ENCODE assay signal across 20 mouse cellular contexts in the genomic region with DNA sequence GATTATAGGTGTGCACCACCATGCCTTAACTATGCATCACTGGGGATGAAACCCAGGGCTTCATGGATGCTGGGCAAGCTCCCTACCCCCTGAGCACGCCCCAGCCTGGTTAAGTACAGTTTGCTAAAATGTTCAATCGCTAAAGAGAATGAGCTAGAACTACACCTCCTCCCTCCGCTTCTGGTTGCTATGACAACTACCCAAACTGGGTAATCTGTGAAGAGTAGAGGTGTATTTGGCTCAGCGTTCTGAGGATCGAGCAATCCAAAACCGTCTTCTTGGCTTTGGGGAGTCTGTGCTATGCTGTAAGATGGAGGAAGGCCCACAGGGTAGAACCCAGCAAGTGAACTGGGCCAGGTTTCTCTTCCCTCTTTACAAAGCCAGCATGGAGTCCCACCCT.
A peak's percentile ranks its signal among the peaks of the same experiment; 100 is the strongest.
DNase-seq lines count a peak whose midpoint lies in the region; ATAC-seq and TF ChIP-seq lines count a peak whose summit lies in the region.
"Had no signal": no experiment of that assay in that cellular context is flagged by ENCODE, and none has a peak within 500 bp of the region (broad histone marks: within the 10 kb centered on the region; RNA-seq: fewer than 3 reads in every experiment).

No protein-coding gene starts in this region.

- H3K4me1 ChIP-seq in forebrain, postnatal 0 days (ENCODE audit: insufficient read depth), result no peaks in the 10 kb centered on the region
- peaks cover 30% of the 10 kb centered on the region for H3K4me1 ChIP-seq in forebrain, embryonic 10.5 days
- 0 out of 2 replicates have a peak, but pooled peaks cover 2% of the 10 kb centered on the region for H3K4me1 ChIP-seq in liver, embryonic 12.5 days
- peaks cover 5% of the 10 kb centered on the region for H3K4me1 ChIP-seq in thymus, adult 2 months (replicated peaks; ENCODE audit: control insufficient read depth, insufficient read depth, low read length)

- WGBS in forebrain, postnatal 0 days, result 51% methylated on average over 6 of the region's 6 CpGs
- WGBS in forebrain, embryonic 10.5 days, result 87% methylated on average over 6 of the region's 6 CpGs
- 70% methylated on average over 6 of the region's 6 CpGs for WGBS in liver, embryonic 12.5 days (ENCODE audit: insufficient replicate concordance)
- 95% methylated on average over 6 of the region's 6 CpGs for WGBS in thymus, adult 2 months

- peak; percentile 76 for ATAC-seq in forebrain, postnatal 0 days
- ATAC-seq in liver, embryonic 12.5 days, result no peak

- H3K4me2 ChIP-seq in forebrain, postnatal 0 days (ENCODE audit: low read depth), result no peak overlapping the region
- no peak overlapping the region for H3K4me2 ChIP-seq in liver, embryonic 12.5 days
- H3K4me2 ChIP-seq: embryonic facial prominence, embryonic 12.5 days; heart, embryonic 12.5 days; limb, embryonic 15.5 days; midbrain, embryonic 12.5 days had no signal

- DNase-seq in forebrain, postnatal 0 days, result peak; percentile 54
- no peak for DNase-seq in forebrain, embryonic 10.5 days (ENCODE audit: extremely low spot score, low spot score)
- peak; percentile 15 for DNase-seq in ES-CJ7 (ENCODE audit: low read depth, low spot score)
- peak; percentile 37 to 38 for DNase-seq in frontal cortex, postnatal 14 days (ENCODE audit: low spot score in 2 of 2)
- DNase-seq in left cerebral cortex, postnatal 25 days (ENCODE audit: low spot score in 2 of 2), result peak; percentile 60 to 93
- DNase-seq in thymus, postnatal 10 days (ENCODE audit: low spot score in 2 of 2), result no peak
- DNase-seq in thymus, adult 2 months, result no peak
- DNase-seq: cerebellum, postnatal 14 days; gastrocnemius, postnatal 10 days; heart, postnatal 4 days; kidney, adult 8-10 months; kidney, postnatal 4 days; lung, adult 18-20 months; lung, postnatal 36 days had no signal

- TF ChIP-seq CTCF in forebrain, postnatal 0 days (IDR thresholded peaks at IDR 0.05; ENCODE audit: low read depth), result no peak
- no peak for TF ChIP-seq CTCF in thymus, adult 2 months (IDR thresholded peaks at IDR 0.05; ENCODE audit: borderline replicate concordance, control insufficient read depth, extremely low read depth, insufficient read depth, low read length, poor library complexity)

- no peak overlapping the region for H3K27ac ChIP-seq in forebrain, postnatal 0 days (ENCODE audit: low read depth, low read length)
- no peak overlapping the region for H3K27ac ChIP-seq in forebrain, embryonic 10.5 days
- no peak overlapping the region for H3K27ac ChIP-seq in liver, embryonic 12.5 days
- H3K27ac ChIP-seq in thymus, adult 2 months (ENCODE audit: control insufficient read depth, insufficient read depth, low read length), result no peak overlapping the region
- H3K27ac ChIP-seq: embryonic facial prominence, embryonic 12.5 days; limb, embryonic 15.5 days; midbrain, embryonic 12.5 days had no signal

- no peak overlapping the region for H3K9ac ChIP-seq in forebrain, postnatal 0 days
- no peak overlapping the region for H3K9ac ChIP-seq in liver, embryonic 12.5 days
- H3K9ac ChIP-seq: embryonic facial prominence, embryonic 12.5 days; heart, embryonic 12.5 days; limb, embryonic 15.5 days; midbrain, embryonic 12.5 days had no signal

- no peaks in the 10 kb centered on the region for H3K27me3 ChIP-seq in forebrain, postnatal 0 days (ENCODE audit: insufficient read depth, low read length)
- no peaks in the 10 kb centered on the region for H3K27me3 ChIP-seq in forebrain, embryonic 10.5 days (ENCODE audit: poor library complexity, severe bottlenecking)
- H3K27me3 ChIP-seq in liver, embryonic 12.5 days (replicated peaks), result no peaks in the 10 kb centered on the region
- H3K27me3 ChIP-seq in thymus, adult 2 months (ENCODE audit: control insufficient read depth, insufficient read depth, low read length), result no peaks in the 10 kb centered on the region
- H3K27me3 ChIP-seq: CH12.LX; embryonic facial prominence, embryonic 12.5 days; heart, embryonic 12.5 days; limb, embryonic 15.5 days had no signal

- H3K9me3 ChIP-seq in forebrain, postnatal 0 days (ENCODE audit: low read length), result no peaks in the 10 kb centered on the region
- no peaks in the 10 kb centered on the region for H3K9me3 ChIP-seq in forebrain, embryonic 10.5 days
- no peaks in the 10 kb centered on the region for H3K9me3 ChIP-seq in liver, embryonic 12.5 days (replicated peaks)
- H3K9me3 ChIP-seq: embryonic facial prominence, embryonic 12.5 days; heart, embryonic 12.5 days; limb, embryonic 15.5 days; midbrain, embryonic 12.5 days had no signal

- H3K4me3 ChIP-seq in forebrain, postnatal 0 days (ENCODE audit: low read depth, low read length), result no peak overlapping the region
- H3K4me3 ChIP-seq in forebrain, embryonic 10.5 days, result no peak overlapping the region
- no peak overlapping the region for H3K4me3 ChIP-seq in liver, embryonic 12.5 days
- no peak overlapping the region for H3K4me3 ChIP-seq in thymus, adult 2 months (ENCODE audit: control insufficient read depth, insufficient read depth, low read length)
- H3K4me3 ChIP-seq: embryonic facial prominence, embryonic 12.5 days; heart, embryonic 12.5 days; limb, embryonic 15.5 days; midbrain, embryonic 12.5 days had no signal

- intact Hi-C loops in left cerebral cortex, postnatal 25 days (cut with DNase I), result loop anchor here (1.0 to 5.0 kb wide), 2 partner anchors 11 to 52 kb away; no protein-coding TSS in a partner anchor

- H3K36me3 ChIP-seq in forebrain, postnatal 0 days (ENCODE audit: insufficient read depth), result no peaks in the 10 kb centered on the region
- no peaks in the 10 kb centered on the region for H3K36me3 ChIP-seq in forebrain, embryonic 10.5 days (replicated peaks)
- H3K36me3 ChIP-seq in liver, embryonic 12.5 days, result no peaks in the 10 kb centered on the region
- no peaks in the 10 kb centered on the region for H3K36me3 ChIP-seq in thymus, adult 2 months (ENCODE audit: control insufficient read depth, insufficient read depth, low read length)
- H3K36me3 ChIP-seq: embryonic facial prominence, embryonic 12.5 days; heart, embryonic 12.5 days; limb, embryonic 15.5 days; midbrain, embryonic 12.5 days had no signal

- no peak for TF ChIP-seq POLR2A in thymus, adult 2 months (IDR thresholded peaks at IDR 0.05; ENCODE audit: control insufficient read depth, extremely low read depth, insufficient read depth, low read length, poor library complexity)

Comparison
In these comparisons a context has a peak if more than half of its experiments do, and no peak if none do; other contexts are left out.
1. DNase-seq: peak in forebrain, postnatal 0 days (single experiment), ES-CJ7 (single experiment), frontal cortex, postnatal 14 days (2 of 2) and left cerebral cortex, postnatal 25 days (2 of 2); none in forebrain, embryonic 10.5 days (single experiment), thymus, postnatal 10 days (0 of 2) and thymus, adult 2 months (single experiment).